Mouse (Mus musculus): ENCODE data around the gene Cxcl2.

DNA sequence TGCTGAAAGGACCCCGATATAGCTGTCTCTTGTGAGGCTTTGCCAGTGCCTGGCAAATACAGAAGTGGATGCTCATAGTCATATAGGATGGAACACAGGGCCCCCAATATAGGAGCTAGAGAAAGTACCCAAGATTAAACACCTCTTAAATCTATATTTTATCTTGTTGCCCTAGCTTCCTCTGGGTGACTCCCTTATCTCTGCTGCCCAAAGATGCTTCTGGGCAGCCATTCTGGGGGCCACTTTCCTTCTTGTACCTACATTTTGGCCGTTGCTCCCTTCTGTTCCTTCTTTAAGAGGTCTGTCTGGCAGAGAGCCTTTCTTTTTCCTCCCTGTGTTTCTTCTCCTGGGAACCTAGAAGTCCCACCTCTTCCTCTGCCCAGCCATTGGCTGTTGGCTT is 41.8 kb downstream of the Cxcl2 start:
- TF ChIP-seq CTCF (conservative IDR thresholded peaks at IDR 0.05; ENCODE audit: low read length): no peak
- TF ChIP-seq NANOG (IDR thresholded peaks at IDR 0.05; ENCODE audit: borderline replicate concordance, low read length): no peak
- TF ChIP-seq POU5F1 (IDR thresholded peaks at IDR 0.05; ENCODE audit: borderline replicate concordance, low read length): no peak

All from E14TG2a.4 (cell line).